Mouse (Mus musculus) embryonic fibroblast, embryonic 13.5 days (primary cell): Measurements from ENCODE around the gene Rad51b. TPM values are rescaled to one million over a fixed set of nuclear protein-coding genes. Genes with fewer than 3 reads are reported as not detected.

ENCODE experiments used
- H3K27ac ChIP-seq: 2 replicates; pipeline ENCODE4 v1.5.1; 2012; ENCODE audit warnings: low read length, control low read depth, inconsistent platforms; ENCODE audit not compliant: insufficient read depth
- H3K4me1 ChIP-seq: 2 replicates; pipeline ENCODE4 v1.6.1; 2011; ENCODE audit warnings: low read length; ENCODE audit not compliant: control insufficient read depth, insufficient read depth
- H3K4me3 ChIP-seq: 2 replicates; pipeline ENCODE4 v1.5.1; 2011; ENCODE audit warnings: mild to moderate bottlenecking, control low read depth, low read length; ENCODE audit not compliant: insufficient read depth
- CTCF ChIP-seq: IDR thresholded peaks from 2 replicates; pipeline ENCODE4 v1.5.1; 2011; ENCODE audit warnings: mild to moderate bottlenecking, control low read depth, low read length, moderate library complexity, borderline replicate concordance; ENCODE audit not compliant: insufficient read depth
- POLR2A ChIP-seq: IDR thresholded peaks from 2 replicates; pipeline ENCODE4 v1.6.1; 2011; ENCODE audit warnings: low read depth, mild to moderate bottlenecking, control low read depth, low read length, moderate library complexity
- polyA plus RNA-seq: library from polyadenylated mRNA; stranded (reverse); fragments of >200 nt; gene quantifications from 2 replicates; pipeline ENCODE4 v1.2.4, GENCODE M21; 2011; ENCODE audit warnings: low read depth; ENCODE audit not compliant: missing spikeins, insufficient read length

Gene Rad51b
- polyA plus RNA-seq, 1 experiment, result 4.0 TPM

DNA sequence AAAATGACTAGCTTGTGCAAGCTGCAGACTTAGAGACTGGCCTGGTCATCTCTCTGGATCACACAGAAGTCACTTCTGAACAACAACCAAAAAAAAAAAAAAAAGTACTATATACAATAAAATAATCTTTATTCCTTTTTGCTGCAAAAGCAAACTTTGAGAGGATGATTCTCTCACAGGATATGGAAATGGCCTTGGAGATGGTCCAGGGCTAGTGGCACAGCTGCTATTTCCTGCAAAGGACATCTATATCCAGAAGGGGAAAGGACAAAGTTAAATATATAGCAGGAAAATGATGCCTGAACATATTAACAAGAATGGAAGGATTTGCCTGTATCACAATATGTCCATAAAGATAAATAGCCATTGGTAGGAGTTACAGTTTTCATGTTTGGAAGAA, 429.9 kb downstream of the Rad51b start:
- no peak overlapping the region for H3K4me3 ChIP-seq
- H3K4me1 ChIP-seq, result peaks cover 3% of the 10 kb centered on the region; the same call in 1 of the 2 replicates
- no peak overlapping the region for H3K27ac ChIP-seq
- no peak for TF ChIP-seq CTCF
- no peak for TF ChIP-seq POLR2A

DNA sequence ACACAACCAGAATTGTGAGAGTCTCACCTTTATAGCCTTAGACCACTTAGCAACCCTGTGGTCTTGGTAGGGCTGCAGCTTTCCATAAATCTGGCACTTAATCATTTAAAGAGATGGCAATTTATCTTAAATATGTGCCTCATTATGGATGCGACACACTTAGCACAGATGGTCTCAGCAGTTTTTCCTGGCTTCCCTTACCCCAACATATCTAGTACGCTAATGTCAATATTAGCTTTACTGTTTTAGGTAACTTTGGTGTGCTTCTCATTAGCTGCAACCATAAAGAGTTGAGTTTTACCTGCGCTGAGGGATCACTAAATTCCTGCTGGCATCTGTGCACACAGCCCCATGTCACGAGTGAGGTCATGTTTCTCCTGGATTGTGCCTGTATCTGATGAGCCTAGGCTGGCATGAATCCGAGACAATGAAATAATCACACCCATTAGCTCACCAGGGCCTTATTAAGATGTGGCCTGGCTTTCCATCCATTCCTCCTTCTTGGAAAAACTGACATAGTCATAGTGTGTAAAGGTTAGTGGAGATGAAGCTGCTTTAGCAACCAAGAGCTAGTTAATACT, 432.9 kb downstream of the Rad51b start:
- Histone ChIP-seq H3K27ac (no peak overlapping the region), H3K4me3 (no peak overlapping the region), H3K4me1 (peaks cover 3% of the 10 kb centered on the region; the same call in 1 of the 2 replicates)
- TF ChIP-seq CTCF, result no peak
- TF ChIP-seq POLR2A, result no peak

DNA sequence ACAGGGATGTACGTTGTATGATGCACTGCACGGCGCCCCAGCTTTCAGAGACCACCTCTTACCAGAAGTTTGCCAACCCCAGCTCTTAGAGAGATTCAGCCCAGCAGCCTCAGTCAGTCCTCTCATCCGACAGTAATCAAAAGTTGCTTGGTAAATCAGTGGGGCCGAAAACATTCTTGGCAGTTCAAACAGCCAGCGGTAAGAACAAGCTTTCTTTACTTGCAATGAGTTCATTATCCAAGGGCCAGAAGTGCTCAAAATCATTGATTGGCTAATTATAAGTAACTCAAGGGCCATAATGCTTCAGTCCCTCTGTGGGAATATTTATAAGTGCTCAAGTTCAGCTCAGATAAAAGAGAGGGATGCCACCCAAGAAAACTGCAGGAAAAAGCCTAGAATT, 434.8 kb downstream of the Rad51b start:
- TF ChIP-seq CTCF (no peak), POLR2A (no peak)
- H3K27ac ChIP-seq, result no peak overlapping the region
- H3K4me1 ChIP-seq, result peaks cover 4% of the 10 kb centered on the region; the same call in 1 of the 2 replicates
- H3K4me3 ChIP-seq, result no peak overlapping the region

DNA sequence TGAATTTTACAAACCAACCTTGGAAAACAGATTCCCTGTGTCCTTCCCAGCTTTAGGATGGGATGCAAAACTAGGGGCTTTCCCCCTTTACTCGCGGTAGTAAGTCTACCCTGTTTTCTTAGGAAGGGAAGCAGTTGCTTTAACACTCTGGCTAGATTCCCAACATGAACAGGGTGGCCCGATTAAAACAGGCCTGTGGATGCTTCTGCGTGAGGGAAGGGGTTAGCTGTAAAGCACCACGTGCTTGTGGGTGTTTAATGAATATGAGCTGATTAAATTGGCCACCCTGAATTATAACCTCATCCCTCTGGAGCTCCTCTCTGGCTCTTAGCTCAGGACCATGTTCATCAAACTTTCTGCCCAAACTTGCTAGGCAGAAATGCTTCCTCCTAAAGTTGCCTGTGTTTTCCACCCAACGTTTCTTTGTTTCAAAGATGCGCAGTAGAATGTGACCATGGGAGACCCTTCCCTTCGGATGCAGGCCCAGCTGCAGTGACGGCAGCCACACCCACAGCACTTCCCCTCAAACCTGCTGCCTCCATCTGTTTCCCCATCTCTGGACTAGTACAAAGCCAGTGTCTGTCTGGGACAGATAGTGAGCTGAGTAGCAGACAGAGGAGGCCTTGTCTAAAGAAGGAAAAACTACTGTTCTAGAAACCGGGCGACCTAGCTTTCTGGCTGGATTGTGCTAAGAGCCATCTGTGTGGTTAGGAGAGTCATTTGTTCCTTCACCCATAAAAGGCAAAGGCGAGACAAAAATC, 435.5 kb downstream of the Rad51b start:
- no peak overlapping the region for H3K27ac ChIP-seq
- TF ChIP-seq CTCF, result no peak
- TF ChIP-seq POLR2A, result no peak
- H3K4me3 ChIP-seq, result no peak overlapping the region
- H3K4me1 ChIP-seq, result peaks cover 4% of the 10 kb centered on the region; the same call in 1 of the 2 replicates

DNA sequence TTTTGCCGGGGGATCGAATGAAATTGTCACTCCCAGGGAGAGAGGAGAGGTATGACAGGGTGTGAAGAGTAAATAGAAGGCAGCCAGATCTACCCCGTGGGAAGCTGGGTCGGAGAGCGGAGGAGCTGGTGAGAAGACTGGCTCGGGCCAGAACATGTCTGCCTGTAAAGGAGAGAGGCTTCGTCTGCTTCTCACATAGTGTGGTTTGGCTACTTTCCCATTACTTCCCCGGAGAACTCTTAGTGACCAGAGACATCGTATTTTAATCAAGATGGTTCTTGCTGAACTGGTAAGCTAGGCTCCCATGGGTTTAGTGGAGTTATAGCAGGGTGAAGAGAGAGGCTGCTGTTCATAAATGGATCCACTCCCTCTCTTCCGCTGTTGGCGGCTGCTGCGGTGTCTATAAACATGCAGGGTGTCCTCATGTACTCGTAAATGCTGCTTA, 438.3 kb downstream of the Rad51b start:
- no peak overlapping the region for H3K4me3 ChIP-seq
- TF ChIP-seq POLR2A (no peak), CTCF (no peak)
- peak overlapping the region; percentile 16; the same call in 1 of the 2 replicates for H3K27ac ChIP-seq
- peaks cover 4% of the 10 kb centered on the region; the same call in 1 of the 2 replicates for H3K4me1 ChIP-seq

DNA sequence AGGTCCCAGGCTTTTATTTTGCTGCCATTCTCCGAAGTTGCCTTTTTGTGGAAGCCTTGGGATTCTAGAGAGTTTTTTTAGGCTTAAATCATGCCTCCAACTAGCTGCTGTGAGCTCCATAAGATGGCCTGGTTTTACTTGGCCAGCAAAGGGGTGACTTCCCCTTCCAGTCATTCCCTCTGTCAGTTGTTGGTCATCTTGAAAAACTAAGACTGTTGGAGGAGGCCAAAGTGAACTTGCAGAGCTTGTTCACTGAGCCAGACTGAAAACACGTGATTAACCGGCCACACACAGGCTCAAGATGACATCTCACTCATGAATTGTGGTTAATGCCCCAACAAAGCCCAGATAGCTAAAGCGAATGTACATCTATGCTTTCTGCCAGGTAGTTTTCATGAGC, 438.8 kb downstream of the Rad51b start:
- TF ChIP-seq CTCF (no peak), POLR2A (no peak)
- Histone ChIP-seq H3K4me1 (peaks cover 4% of the 10 kb centered on the region; the same call in 1 of the 2 replicates), H3K4me3 (no peak overlapping the region), H3K27ac (peak overlapping the region; percentile 16; the same call in 1 of the 2 replicates)

DNA sequence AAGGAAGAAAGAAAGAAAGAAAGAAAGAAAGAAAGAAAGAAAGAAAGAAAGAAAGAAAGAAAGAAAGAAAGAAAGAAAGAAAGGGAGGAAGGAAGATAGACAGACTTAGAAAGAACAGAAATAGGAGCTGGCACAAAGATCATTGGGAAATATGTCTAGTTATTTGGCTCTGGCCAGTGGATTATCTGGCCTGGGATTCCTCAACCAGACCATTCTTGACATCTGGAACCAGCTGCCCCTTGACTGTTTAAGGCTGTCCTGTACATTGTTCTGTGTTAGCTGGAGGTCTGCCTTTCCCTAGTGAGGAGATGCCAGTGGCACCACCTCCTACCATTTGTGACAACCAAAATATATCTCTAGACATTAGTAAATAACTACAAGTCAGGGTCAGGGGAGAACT, 441.6 kb downstream of the Rad51b start:
- no peak overlapping the region for H3K27ac ChIP-seq
- H3K4me3 ChIP-seq, result no peak overlapping the region
- TF ChIP-seq POLR2A, result no peak
- TF ChIP-seq CTCF, result no peak
- H3K4me1 ChIP-seq, result peaks cover 4% of the 10 kb centered on the region; the same call in 1 of the 2 replicates

DNA sequence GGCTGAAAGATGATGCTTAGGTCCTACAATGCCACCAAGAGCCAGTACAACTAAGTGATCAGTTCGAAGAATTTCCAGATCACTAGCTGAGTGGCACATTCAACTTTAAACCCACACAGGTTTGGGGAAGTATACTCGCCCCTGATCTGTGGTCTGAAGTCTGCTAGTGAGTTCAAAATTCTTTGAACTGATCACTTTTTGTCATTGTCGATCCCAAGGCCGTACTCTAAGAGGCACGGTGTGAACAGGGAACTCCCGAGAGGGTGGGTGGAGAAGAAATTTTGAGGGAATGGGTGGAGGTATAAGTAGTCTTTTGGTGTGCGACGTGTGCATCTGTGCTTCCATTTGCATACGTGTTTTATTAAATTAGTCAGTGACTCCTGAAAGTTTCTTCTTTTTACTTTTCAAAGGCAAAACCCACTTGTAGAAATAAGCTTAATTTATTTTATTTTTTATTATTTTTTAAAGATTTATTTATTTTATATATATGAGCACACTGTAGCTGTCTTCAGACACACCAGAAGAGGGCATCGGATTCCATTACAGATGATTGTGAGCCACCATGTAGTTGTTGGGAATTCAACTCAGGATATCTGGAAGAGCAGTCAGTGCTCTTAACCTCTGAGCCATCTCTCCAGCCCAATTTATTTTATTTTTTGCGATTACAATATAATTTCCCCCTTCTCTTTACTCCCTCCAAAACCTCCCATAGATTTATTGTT, 443.0 kb downstream of the Rad51b start:
- TF ChIP-seq CTCF (no peak), POLR2A (no peak)
- H3K27ac ChIP-seq, result no peak overlapping the region
- H3K4me3 ChIP-seq, result no peak overlapping the region

DNA sequence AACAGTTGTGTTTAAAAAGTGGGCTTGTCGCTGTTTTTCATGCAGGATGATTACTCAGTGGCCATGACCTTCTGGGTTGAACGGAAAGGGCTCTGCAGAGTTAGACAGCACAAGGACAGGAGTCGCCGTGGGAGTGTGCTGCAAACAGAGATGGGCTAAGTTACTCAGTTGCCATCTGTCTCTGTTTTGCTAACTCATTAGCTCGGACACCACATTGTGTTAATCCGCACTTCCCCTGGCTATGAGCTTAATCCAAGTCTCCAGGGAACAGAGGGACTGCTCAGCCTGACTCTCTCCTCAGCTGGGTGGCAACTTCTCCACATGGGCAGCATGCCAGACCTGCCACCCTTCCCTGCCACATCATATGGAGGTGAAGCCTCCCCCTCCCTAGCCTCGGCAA, 445.1 kb downstream of the Rad51b start:
- H3K27ac ChIP-seq, result no peak overlapping the region
- no peak for TF ChIP-seq CTCF
- no peak for TF ChIP-seq POLR2A
- no peak overlapping the region for H3K4me3 ChIP-seq
- peaks cover 9% of the 10 kb centered on the region for H3K4me1 ChIP-seq

More for the DNA sequence above, 443.0 kb downstream of the Rad51b start:
- peaks cover 6% of the 10 kb centered on the region; the same call in 1 of the 2 replicates for H3K4me1 ChIP-seq
